Mouse (Mus musculus) cerebellum, adult 11-12 months (tissue): Measurements from ENCODE around the gene Vezt.

Source experiments
- DNase-seq: peaks from one replicate; pipeline ENCODE4 v3.0.0; 2022

Gene Vezt

DNA sequence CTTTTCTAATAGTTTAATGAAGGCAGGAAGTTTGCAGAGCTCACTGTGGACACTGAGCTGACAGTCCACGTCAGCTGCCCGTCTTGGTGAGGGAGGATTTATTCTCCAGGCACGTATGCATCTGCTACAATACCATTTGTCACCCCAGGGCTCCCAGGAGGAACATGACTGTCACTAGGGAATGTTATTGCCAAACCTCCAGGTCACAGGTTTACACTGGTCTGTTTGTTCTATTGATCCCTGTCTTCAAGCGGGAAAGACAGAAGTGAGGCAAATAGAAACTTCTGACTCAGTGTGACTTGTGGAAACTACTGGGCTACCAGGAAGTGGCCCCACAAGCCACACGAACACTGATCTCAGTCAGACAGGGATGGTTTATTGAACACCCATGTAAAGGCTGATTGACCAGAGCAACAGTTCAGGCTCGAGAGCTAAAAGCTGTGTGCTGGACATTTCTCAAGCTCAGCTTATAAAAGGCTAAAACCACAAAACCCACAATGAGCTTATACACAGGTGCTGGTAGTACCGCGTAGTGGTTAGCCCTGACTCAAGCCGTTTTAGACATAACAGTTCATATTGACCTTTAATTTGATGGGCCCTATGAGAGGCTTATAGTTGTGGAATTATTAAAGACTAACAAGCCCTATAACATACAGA is 89.6 kb downstream of the Vezt start:
- DNase-seq: no peak

- peak; percentile 53 for DNase-seq
Observed at GRCm38 (mm10) chr10:93945364-93945763, 90.3 kb downstream of the Vezt start.

DNA sequence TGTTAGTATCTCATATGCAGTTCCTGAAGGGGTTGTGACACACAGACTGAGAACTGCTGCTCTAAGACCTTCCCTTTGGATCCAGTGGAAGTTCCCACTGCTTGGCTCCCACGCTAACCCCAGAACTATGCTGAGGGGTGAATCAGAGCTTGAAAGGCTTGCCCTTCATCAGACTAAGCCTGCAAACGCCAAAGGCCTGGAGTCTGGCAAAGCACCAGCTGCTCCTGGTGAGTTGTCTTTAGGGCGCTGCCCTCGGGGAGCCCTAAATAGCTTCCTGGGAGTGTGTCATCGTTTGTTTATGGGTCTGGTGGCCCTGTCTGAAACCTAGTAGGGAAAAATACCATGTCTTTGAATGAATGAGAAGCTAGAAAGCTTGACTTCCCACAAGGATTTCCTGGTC is 91.4 kb downstream of the Vezt start:
- DNase-seq: no peak

DNA sequence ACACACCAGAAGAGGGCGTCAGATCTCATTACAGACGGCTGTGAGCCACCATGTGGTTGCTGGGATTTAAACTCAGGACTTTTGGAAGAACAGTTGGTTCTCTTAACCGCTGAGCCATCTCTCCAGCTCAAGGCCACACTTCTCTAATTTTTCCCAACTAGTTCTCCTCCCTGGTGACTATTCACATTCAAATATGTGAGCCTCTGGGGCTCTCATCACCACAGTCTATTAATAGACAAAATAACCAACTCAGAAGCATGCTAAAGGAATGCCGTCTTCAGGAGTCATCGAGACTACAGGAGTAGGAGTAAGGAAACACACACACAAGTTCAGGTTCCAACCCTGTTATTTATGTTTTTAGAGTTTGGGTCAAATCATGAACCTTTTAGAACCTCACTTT is 95.3 kb downstream of the Vezt start:
- no peak for DNase-seq

DNA sequence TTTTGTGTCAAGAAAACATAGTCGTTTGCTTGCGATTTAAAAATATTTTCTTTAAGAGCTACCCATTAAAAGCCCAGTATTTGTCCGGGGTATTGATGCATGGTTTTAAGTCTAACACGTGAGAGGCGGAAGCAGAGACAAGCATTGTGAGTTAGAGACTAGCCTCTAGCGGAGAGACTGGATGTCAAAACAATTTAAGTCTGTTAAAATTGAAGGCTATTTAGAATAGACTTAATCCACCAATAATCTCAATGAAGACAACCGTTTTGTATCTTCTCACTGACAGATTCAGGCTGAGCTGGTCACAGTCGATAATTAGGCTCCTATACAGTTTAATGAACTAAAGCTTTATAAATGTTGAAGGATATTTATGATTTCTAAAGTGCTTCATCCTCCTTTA is 95.9 kb downstream of the Vezt start:
- no peak for DNase-seq

GRCm38 (mm10) chr10:93938844-93939271 is 96.8 kb downstream of the Vezt start:
- no peak for DNase-seq

GRCm38 (mm10) chr10:93933980-93934379 is 101.6 kb downstream of the Vezt start:
- no peak for DNase-seq

GRCm38 (mm10) chr10:93932861-93933260 is 102.8 kb downstream of the Vezt start:
- no peak for DNase-seq

GRCm38 (mm10) chr10:93932020-93932419 is 103.6 kb downstream of the Vezt start:
- DNase-seq: no peak

GRCm38 (mm10) chr10:93931431-93931830 is 104.2 kb downstream of the Vezt start:
- DNase-seq: no peak

- no peak for DNase-seq
Observed at GRCm38 (mm10) chr10:93930236-93930824, 105.3 kb downstream of the Vezt start.

DNA sequence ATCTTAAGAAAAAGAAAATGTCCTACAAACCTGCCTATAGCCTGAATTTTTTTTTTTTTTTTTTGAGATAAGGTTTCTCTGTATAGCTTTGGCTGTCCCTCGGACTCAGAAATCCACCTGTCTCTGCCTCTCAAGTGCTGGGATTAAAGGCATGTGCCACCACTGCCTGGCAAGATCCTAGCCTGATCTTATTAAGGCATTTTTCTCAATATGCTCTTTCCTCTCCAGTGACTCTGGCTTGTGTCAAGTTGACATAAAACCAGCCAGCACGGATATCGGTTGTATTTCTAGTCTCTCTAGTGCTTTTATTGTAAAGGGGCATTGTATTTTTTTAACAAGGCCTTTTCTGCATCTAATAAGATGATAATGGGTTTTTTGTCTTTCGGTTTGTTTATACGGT is 111.0 kb downstream of the Vezt start:
- DNase-seq: no peak

DNA sequence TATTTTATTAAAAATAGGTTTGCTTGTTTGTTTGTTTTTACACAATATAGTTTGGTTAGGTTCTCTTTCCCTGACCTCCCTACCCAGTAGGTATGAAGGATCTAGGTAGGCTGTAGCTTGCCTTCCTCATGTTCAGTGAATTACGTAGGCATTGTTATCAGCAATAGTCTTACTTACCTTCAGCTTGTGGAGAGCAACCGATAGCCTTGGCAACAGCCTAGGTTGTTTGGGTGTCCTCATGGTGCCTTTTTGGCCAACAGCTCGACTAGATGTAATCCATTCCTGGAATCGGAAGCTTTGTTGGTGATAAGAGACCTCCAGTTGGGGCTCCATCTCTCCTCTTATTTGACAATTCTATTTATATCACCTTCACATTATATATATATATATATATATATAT is 114.5 kb downstream of the Vezt start:
- DNase-seq: no peak

DNA sequence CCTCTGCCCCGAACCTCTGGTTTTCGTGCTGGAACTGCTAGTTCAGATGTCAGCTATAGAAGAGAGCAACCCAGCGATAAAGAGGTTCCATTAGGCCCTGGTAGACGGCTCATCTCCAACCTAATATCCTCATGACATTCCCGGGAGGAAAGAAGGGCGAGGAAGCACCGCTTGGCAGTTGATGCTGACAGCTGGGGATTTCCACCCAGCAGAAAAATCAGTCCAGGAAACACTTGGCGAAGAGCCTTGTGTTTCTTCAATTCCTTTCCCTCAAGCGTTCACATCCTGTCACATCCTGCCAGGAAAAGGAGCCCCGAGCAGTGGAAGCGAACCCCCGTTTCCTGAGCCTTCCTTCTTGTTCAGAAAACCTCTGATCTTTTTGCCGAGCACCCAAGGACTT is 116.4 kb downstream of the Vezt start:
- DNase-seq: peak; percentile 32

DNA sequence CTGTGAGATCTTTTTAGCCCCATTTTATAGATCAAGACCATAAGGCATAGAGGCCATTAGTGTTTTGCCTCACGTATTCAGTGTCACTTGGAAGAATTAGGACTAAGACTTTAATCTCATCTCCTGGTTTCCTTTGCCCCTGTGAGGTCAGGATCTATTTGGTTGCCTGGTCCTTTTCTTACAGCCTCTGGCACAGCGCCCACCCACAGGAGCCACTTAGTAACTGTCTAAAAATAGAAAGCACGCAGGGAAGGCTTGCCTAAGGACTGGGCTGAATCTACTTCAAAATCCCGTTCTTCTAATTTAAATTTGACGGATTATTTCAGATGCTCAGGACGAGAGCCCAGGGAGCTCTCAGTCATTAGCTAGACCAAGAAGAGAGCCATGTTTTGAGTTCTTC is 116.9 kb downstream of the Vezt start:
- DNase-seq: no peak

GRCm38 (mm10) chr10:93918087-93918486 is 117.5 kb downstream of the Vezt start:
- no peak for DNase-seq

- DNase-seq: no peak
Observed at GRCm38 (mm10) chr10:93916778-93917177, 118.8 kb downstream of the Vezt start.

- DNase-seq: no peak
Observed at GRCm38 (mm10) chr10:93915531-93916275, 119.9 kb downstream of the Vezt start.

GRCm38 (mm10) chr10:93913525-93913924 is 122.1 kb downstream of the Vezt start:
- no peak for DNase-seq

DNA sequence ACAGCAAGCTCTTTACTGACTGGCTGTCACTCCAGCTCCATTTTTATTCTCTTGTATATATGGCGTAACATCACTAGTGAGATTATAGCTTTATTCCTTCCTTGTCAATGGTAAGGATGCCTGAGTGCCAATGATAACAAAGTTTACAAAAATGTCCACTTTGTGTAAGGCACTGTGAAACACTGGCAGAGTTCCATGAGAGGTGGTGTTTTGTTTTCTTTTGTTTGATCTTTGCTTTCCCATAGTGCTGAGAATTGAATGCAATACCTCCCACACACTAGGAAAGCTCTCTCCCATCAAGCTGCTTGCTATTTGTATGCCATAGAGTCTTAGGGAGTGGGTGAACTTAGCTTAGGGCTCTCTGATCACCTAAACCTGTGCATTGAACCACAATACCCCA is 122.7 kb downstream of the Vezt start:
- no peak for DNase-seq

GRCm38 (mm10) chr10:93912136-93912855 is 123.3 kb downstream of the Vezt start:
- DNase-seq: no peak

DNA sequence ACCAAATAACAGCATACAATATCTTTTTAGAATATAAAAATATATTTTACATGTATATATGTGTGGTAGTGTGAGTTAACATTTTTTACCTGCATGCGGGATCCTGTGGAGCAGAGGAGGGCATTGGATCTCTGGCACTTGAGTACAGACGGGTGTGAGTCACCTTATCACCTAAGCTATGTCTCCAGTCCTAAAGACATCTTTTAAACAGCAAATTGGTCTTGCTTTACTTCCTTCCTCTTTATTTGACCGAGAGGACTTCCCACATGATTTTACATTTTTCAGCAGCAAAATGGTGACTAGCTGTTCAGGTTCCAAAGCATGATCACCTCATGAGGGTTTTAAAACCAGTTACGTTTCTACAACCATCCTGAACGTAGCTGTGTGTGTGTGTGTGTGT is 124.3 kb downstream of the Vezt start:
- no peak for DNase-seq

DNA sequence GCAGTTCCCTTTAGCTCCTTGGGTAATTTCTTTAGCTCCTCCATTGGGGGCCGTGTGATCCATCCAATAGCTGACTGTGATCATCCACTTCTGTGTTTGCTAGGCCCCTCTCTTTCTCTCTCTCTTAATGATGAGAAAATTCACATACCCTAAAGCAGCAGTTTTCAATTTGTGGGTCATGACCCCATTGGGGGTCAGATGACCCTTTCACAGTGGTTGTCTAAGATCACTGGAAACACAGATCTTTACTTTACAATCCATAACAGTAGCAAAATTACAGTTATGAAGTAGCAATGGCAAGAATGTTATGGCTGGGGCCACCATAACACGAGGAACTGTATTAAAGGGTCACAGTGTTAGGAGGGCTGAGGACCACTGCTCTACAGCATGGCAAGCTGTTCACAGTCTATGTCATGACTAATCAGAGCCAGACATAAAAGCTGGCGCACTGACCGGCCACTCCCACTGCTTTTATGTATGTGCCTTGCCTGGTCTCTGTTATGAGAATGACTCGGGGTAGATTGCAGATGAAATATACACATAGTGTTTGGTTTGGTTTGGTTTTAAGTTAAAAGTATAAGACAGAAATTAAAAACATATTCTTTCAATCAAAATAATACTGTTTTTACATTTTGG is 125.7 kb downstream of the Vezt start:
- no peak for DNase-seq
